Mouse (Mus musculus) urinary bladder, adult 18-20 months (tissue): ENCODE results near the gene Cnfn.

Experiments
- DNase-seq, 2 experiments: peaks; one replicate each; pipeline ENCODE4 v3.0.0; 2022; ENCODE audit warnings: low spot score in 2 of 2, mixed read lengths in 2 of 2

Gene Cnfn

DNA sequence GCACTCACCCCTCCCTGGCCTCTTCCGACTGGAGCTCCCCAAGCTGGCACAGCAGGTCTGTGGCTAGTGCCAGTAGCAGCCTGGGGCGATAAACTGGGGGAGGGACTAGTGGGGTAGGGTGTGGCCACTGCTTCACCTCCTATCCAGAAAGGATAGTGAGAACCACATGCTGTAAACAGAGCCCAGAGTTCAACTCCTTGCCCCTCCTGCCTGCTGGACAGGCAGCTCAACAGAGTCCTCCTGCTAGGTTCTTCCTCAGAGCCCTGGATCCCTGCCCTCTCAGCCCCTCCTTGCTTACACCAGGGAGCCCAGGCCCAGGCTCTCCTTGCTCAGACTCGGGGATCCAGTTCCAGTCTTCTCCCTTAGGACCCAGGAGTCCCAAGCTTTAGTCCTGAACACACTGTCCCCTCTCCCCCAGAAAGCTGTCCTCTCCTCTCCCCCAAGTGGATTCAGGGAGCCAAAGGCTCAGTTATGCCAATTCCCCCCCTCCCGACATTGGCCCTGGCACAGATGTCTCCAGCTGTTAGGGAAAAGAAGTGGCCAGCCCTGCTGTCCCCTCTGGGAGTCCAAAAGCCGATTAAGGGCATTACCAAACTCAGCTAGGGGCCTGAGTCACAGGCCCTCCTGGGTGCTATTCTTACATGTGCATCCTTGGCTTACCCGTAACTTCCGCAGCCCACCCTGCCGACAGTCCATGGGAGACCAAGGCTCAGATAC is 20.7 kb upstream of the Cnfn start:
- DNase-seq: peak in 1 of 2 experiments; percentile 85

DNA sequence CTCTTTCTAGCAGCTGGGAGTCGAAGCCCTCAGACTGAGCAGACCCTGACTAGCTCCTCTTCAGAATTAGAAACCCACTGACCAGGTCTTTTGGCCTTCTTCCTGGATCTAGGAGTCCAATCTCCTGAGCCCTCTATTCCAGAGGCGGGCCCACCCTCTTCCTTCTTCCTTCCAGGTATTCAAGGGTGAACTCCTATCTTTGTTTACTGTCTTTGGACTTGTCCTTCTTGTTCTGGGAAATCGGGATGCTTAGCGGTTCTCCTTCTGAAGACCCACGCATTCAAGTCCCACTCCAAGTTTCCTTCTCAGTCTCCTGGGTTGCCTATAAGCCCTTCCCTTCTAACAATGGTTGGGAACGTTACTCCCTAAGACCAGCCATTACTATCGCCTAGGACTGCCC is 19.4 kb upstream of the Cnfn start:
- DNase-seq: no peak

DNA sequence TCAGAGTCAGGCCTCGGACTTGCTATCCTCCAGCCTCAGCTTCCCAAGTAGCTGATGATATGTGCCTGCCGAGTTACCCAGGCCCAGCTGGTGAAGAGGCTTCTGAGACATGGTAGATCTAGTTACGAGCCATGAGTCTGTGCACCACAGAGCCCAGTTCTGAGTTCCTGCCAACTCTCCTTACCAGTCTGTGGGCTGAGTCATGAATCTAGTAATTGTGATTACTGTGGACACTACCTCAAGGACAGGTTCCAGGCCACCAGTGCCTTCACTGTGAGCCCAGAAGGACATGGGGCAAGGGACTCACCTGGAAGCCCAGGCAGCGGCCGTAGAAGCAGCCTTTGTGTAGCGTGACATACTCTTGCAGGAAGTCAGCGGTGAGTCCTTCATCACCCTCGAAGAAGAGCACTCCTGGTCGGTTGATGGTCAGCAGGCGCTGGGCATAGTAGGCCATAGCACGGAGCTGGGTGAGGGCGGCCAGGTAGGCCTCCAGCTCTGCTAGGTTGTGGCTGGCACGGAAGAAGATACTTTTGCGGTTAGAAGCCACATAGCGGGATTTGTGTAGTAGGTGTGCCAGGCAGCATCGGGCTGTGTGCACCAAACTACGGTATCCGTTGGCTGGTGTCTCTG is 18.4 kb upstream of the Cnfn start:
- no peak for DNase-seq

DNA sequence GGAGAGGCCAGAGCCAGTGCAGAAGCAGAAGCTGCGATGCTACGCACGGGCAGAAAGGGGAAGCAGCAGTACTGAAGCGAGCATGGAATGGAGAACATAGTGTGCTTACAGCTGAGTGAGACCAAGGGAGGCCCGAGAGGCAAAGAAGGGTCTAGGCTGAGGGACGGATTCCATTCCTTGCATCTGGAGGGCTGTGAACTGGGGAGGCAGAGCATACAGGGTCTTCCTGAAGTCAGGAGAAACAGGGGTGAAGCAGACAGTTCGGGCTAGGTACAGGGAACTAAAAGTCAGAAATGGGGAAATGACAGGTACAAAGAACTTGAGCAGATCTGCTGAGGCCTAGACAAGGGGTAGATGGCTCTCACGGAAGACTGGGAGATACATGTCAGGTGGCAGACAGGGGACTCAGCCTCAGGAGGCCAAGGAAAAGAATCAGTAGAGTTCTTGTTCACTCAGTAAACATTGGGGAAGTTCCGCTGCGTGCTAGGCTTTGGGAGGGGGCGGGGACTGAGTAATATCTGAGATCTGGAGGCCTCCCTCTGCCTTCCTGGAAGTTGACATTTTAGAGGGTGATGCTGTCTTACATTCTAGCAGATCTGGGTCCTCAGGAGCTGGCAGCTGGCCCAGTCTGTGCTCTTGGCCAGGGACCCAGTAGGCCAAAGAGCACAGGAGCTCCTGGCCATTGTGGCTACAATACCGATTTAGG is 16.5 kb upstream of the Cnfn start:
- peak in 1 of 2 experiments; percentile 72 for DNase-seq

DNA sequence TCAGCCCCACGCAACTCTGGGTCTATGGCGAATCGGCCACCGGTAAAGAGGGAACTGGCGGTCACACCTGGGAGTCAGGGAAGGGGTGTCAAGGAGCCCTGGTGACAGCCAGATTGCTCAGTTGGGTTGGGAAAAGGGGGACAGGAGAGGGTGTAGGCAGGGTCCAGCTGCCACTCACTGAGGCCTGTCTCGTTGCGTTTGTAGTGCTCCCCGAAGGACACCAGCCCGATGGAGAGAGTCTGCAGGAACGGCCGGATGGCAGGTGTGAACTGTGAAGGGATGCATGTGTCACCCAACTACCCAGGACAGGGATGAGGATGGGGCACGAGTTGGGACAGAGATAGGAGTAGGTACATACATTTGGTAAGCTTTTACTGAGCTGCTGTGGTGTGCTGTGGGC is 15.7 kb upstream of the Cnfn start:
- no peak for DNase-seq

DNA sequence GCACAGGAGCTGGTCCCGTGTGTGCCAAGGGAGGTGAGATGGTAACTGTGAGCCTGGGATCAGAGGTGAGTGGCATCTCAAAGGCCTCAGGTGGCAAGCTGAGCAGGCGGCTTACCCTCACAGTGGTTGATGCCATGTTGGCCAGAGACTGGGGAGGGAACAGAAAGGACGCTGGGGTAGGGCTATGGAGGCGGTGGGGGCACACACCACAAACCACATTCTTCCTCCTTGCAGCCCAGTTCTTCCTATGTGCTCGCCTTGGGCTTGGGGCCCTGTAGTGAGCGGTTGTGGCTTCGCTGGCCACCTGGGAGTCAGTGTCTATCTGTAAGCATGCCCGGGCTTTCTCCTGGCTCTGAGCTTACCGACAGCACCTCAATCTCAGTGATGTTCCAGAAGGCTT is 15.3 kb upstream of the Cnfn start:
- no peak for DNase-seq

DNA sequence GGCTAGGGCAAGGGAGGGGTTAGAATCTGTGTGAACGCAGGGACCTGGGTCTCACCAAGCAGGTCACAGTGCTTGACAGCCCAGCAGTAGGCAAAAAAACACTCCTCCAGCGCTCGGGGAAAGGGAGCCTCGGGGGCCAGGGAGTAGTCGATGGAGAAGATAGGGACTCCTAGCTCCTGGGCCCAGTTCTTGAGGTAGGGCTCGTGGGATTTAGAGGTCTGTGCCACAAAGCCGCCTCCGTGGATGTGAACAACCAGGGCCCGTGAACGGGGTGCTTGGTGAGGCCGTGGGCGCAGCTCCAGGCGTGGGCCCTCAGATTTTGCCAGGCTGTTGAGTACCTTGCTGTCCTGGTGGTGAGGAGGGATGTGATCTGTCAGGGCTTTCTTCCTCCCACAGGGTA is 14.8 kb upstream of the Cnfn start:
- DNase-seq: no peak

DNA sequence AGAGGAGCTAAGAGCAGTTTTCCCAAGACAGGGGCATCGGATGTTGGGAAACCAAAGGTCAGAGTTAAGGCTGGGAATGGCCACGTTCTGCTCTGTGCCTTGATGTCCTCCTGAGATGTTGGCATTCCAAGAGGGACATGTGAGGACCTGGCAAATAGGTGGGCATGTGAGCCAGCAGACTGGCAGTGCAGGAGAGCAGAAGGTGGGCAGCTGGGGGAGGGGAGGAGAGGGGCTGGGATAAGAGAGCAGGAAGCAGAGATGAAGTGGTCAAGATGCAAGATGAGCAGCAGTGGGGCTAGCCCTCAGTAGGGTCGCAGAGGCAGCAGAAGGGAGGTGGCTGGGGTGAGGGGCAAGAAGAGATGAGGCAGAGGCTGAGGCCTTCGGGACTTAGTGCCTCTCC is 14.4 kb upstream of the Cnfn start:
- DNase-seq: no peak

DNA sequence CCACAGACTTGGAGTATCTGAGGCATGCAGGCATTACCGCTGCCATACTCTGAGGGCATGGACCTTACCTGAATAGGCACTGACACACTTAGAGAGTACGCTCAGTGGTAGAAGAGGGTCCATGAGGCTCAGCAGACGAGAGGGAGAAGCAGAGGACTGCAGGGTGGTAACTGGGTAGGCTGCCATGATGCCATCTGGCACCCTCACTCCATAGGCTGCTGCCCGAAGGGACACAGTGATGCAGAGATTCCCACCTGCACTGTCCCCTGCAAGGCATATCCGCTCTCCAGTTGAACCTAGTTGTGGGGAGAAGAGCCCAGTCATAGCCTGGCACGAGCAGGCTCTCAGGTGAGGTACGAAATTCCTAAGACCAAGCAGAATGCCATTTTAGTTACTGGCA is 13.9 kb upstream of the Cnfn start:
- DNase-seq: no peak

DNA sequence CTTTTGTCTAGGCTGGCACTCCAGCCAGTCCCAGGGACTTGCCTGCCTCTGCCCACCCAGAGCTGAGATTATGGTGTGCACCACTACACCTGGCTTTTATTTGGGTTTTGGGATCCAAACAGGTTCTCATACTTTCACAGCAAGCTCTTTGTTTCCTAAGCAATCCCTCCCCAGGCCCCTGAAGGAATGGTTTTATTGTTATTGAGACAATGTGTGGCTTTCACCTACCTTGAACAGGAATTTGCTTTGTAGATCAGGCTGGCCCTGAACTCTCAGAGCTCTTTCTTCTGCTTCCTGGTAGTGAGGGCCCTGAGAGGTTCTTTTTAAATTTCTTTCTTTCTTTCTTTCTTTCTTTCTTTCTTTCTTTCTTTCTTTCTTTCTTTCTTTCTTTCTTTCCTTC is 13.0 kb upstream of the Cnfn start:
- DNase-seq: no peak

DNA sequence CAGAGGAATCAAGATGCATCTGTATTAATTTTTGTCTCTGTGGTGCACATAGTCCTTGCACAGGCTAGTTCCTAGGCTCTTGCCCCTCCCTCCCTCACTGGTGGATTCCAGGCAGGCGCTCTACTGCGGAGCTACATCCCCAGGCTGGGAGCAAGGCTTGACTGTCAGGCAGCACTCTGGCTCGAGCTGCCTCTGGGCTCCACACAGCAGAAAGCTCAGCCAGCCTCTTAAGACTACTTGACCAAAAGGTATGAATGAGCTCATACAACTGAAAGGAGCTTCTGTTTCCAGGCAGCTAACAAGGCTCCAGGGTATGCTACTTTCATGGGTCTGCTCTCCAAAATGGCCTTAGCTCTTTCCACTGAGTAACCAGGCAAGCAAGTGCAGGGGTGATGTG is 11.8 kb upstream of the Cnfn start:
- DNase-seq: no peak

DNA sequence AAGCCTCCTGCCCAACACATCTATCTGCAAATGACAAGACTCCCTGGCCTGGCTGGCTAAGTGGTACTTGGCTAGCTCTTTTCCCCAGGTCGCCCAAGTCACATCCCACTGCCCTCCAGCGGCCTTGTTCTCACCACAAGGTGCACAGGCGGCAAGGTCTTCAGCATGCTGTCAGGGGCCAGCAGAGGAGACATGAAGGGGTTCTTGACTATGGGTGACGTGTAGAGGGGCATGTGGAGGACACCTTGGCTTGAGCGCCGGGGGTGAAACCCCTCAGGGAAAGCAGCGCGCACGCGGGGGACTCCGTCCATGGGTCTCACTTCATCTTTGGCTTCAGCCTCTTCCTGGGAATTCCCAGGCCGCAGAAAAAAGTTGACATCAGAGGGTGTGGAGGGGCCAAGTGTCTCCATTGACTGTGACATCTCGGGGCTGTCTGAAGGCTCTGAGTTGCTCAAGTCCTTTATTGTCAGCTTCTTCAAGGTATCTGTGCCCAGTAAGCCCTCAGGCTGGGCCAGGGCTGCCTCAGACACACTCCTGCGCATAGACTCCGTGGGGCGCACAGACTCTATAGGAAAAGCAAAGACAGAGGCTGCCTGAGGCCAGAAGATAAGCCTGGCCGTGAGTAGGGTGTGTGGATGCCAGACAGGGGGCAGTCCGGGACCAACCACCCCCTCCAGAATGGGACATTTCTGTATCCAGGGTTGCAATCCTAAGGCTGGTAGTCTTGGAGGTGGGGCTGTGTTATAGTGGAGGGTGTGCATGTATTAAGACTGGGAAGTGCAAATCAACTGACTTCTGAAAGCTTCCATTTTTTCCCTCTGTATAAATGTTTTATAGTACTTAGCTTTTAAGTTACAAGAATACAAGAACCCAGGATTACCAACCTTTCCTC is 11.1 kb upstream of the Cnfn start:
- DNase-seq: no peak

DNA sequence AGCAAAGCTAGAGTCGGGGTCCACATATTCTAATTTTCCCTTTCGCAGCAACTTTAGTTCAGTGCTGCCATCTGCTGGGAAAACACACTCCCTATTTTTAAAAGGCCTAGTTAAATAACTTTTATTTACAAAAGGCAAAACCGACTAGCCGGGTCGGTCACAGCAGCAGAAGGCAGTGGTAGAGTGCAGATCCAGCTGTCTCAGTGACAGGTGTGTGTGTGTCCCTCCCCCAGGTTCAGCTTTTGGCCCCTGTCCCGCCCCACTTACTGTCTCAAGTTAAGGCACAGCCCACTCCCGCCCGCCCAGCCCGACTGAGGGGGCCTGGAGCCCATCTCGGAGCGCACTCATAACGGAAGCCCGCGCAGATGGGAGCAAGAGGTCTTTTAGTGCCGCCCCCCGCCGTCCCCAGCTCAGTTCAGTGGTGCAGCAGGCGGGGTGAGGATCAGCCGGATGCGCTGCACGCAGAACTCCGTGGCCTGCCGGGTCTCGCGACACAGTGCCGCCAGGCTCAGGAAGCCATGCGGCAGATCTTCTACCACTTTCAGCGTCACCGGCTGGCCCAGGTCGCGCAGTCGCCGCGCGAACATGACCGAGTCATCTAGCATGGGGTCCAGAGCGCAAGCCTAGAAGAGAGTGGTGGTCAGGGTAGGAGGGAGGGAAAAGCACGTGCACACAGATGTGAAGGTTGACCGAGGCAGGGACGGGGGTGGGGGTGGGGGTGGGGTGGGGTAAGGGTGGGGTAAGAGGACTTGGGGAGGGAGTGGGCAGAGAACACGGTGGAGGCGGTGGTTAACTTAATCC is 10.2 kb upstream of the Cnfn start:
- DNase-seq: no peak

DNA sequence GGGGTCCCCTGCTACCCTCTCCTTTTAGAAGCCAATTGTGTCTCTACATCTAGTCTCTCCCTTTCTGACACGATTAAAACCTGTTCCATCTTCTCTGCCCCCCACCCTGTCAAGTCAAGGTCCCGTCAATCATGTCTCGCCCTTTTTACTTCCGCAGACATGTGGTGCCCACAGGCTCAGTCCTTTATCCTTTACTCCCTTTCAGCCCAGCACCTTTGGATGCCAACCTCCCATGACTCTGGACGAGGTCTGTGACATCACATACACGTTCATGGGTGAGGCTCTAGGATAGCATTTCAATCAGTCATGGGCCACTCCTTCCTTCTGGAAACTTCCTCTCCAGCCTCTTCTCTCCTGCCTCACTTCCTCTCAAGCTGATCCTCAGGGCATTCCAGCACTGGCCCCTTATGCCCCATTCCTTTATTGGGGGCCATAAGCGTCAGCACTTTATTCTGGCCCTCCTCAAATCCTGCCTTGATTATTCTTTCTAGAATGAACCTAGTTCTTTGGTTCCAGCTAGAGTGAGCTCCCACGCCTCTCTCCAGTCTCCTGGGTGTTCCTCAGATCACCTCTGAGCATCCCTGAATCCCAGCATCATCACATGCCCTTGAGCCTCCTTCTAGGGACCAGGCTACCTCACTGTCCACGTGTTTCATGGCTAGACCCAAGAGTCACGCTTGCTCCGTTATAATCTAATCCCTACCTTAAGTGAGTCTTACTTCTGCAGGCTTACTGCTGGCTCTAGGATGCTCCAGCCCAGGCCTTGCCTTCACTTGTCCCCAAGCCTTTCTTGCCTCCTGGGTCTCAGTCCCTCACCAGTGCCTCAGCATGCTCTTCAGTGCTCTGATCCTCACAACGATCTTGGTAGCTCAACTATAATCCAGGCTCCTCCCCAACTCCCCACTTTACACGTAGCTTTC is 8.9 kb upstream of the Cnfn start:
- DNase-seq: no peak

DNA sequence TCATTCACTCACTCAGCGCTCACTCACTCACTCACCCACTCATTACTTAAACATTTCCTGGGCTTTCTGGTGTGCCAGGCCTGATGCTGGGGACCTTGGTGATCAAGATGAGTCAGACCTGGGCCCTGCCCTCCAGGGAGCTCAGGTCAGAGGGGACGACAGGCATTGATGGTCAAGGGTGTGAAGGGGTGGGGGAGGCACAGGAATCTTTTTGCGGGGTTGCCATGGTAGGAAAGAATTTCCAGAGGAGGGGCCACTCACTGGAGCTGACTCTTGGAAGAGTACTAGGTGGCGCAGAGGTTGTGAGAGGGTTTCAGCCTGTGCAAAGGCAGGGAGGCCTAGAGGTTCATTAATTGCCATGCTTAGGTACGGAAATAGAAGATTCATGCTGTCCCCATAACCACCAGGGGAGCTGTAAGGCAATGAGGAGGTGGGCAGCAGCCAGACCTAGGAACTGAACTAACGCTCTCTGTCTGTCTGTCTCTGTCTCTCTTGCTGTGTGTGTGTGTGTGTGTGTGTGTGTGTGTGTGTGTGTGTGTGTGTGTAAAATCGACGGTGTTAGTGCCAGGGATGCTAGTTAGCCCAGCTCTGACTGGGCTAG is 7.7 kb upstream of the Cnfn start:
- DNase-seq: no peak

DNA sequence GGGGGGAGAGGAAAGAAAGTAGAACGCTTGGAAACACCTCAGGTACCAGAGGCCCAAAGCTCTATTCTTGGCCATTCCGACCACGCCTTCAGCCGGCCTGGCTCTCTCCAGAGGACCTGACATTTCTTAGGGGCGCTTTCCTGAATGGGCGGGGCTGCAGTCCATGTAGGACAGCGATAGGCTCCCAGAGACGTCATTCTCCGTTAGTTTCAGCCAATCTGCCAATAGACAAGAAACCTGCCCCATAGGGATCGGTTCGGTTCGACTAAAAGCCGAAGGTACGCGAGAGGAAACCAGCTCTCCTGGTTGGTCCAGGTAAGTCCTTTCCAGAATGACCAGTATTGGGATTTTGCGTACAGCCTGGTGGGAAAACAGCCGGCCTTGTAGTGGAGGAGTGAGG is 7.0 kb upstream of the Cnfn start:
- DNase-seq: peak; percentile 74 to 76

DNA sequence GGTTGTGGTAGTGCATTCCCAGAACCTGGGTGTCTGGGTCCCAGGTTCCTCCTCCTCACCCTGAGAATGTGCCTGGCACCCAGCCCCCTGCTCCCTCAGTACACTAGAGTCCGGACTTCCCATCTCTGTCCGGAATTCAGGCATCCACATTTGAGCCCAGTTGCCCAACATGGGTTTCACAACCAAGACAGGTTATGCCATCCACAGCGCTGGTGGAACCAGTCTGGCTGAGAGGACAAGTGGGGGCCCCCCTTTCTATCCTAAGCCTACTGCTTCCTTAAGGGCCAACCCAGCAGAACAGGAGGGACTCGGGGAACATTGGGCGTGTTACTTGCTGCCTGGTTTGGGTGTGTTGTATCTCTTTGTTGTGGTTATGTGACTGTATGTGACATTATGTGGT is 2.9 kb upstream of the Cnfn start:
- DNase-seq: no peak

DNA sequence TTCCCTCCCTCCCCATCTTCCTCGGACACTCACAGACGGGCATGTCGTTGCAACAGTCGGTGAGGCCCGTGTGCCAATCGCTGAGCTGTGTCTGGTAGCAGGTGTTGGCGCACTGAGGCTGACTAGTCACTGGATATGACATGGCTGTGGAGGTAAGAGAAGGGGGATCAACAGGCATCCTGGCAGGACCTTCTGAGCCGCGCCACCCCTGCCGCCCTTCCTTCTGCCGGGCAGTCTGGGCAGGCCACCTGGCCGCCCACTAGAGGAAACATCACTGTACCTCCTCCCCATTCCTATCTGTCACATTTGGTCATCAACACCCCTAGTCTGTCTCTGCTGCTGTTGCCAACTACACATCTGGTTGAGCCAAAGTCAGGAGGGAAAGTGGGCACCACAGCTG is 1.2 kb downstream of the Cnfn start:
- no peak for DNase-seq

DNA sequence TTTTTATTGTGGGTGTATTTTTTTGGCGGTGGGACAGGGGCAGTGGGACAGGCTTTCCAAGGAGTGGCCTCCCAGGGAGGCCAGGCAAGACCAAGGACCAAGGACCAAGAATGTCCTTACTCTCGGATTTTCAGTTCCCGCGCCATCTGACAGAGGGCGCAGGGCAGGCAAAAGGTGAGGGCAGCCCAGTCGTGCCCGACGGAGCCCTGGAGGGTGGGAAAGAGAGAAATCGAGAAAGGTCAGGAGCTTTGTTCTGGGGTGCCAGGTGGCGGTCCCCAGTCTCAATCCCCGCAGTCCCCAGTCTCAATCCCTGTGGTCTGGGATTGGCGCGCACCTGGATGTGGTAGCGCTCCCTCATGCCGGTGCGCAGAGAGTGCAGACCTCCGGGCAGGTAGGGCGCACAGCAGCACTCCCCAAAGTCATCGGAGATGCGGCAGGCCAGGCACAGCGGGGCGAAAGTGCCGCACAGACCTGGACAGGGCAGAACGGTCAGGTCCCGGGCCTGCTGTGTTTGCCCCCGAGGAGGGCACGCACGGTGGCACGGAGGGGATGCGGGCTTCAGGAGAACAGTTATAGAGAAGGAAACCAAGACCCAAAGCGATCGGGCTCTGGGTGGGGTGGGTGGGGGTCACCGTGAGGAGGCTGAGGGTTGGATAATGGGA is 1.8 kb downstream of the Cnfn start:
- no peak for DNase-seq
